Mouse (Mus musculus) C2C12 (cell line): ENCODE measurements around the gene Sdf4.

Experiments used
- CTCF ChIP-seq: IDR thresholded peaks from one replicate; pipeline ENCODE4 v1.5.1; 2011; ENCODE audit not compliant: control insufficient read depth, insufficient read depth, insufficient read length
- FOSL1 ChIP-seq: IDR thresholded peaks from one replicate; pipeline ENCODE4 v1.8.0; 2011; ENCODE audit warnings: mild to moderate bottlenecking, low read length; ENCODE audit not compliant: poor library complexity, insufficient read depth, severe bottlenecking
- MAX ChIP-seq: IDR thresholded peaks from one replicate; pipeline ENCODE4 v1.6.1; 2011; ENCODE audit warnings: mild to moderate bottlenecking, control low read depth
- MYOD1 ChIP-seq: IDR thresholded peaks from one replicate; pipeline ENCODE4 v1.6.1; 2011; ENCODE audit warnings: low read depth; ENCODE audit not compliant: control insufficient read depth, insufficient read length
- USF1 ChIP-seq: IDR thresholded peaks from one replicate; pipeline ENCODE4 v1.6.1; 2011; ENCODE audit warnings: low read depth, mild to moderate bottlenecking, control low read depth, moderate library complexity

- no peak for TF ChIP-seq CTCF
- TF ChIP-seq FOSL1, result no peak
- no peak for TF ChIP-seq MYOD1
- TF ChIP-seq MAX, result no peak
- TF ChIP-seq USF1, result no peak
Observed at GRCm38 (mm10) chr4:156032856-156033255, 40.2 kb downstream of the Sdf4 start.
